Comparison of ENCODE assay signal across 9 mouse cellular contexts in the genomic region with DNA sequence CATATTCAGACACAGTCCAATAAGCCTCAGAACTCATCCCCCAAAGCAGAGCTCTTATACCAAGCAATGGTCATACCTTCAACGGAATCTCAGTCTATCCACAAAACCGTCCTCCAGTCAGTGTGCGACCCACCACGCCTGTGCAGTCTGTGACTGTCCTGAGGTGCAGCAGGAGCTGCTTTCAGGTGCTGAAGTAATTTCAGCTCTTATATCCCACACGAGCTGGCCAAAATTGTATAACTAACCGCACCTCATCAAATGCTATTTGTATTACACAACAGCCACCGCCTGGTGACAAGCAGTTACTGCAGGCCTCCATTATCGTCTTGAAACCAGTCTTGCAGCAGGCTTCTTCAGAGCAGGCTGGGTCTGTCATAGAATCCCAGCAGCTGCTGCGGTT. TPM values are rescaled to one million over a fixed set of nuclear protein-coding genes. Genes with fewer than 3 reads are reported as not detected.
DNase-seq lines count a peak whose midpoint lies in the region; ATAC-seq lines count a peak whose summit lies in the region.
"Had no signal": no experiment of that assay in that cellular context is flagged by ENCODE, and none has a peak within 500 bp of the region (broad histone marks: within the 10 kb centered on the region; RNA-seq: fewer than 3 reads in every experiment).

No protein-coding gene starts in this region.

- WGBS in limb, embryonic 13.5 days: 52% methylated on average over 9 of the region's 9 CpGs
- WGBS in midbrain, embryonic 15.5 days: 49% methylated on average over 9 of the region's 9 CpGs
- WGBS in stomach, embryonic 15.5 days: 43% methylated on average over 9 of the region's 9 CpGs

- H3K4me1 ChIP-seq in limb, embryonic 13.5 days: peaks cover 39% of the 10 kb centered on the region
- H3K4me1 ChIP-seq in midbrain, embryonic 15.5 days: peaks cover 17% of the 10 kb centered on the region; the same call in 1 of the 2 replicates
- H3K4me1 ChIP-seq in stomach, embryonic 15.5 days: no peaks in the 10 kb centered on the region; the same call in 1 of the 2 replicates

- H3K27me3 ChIP-seq in limb, embryonic 13.5 days: no peaks in the 10 kb centered on the region
- H3K27me3 ChIP-seq in midbrain, embryonic 15.5 days (replicated peaks): no peaks in the 10 kb centered on the region
- H3K27me3 ChIP-seq in stomach, embryonic 15.5 days (replicated peaks): no peaks in the 10 kb centered on the region
- H3K27me3 ChIP-seq: embryonic facial prominence, embryonic 12.5 days had no signal

- intact Hi-C loops in gastrocnemius, postnatal 36 days (cut with DNase I): loop anchor here (10.0 kb wide), 1 partner anchor 286 kb away; no protein-coding TSS in a partner anchor

- DNase-seq in 416B (ENCODE audit: low read depth): peak; percentile 90
- DNase-seq in ZHBTc4 (ENCODE audit: low read depth, low spot score): peak; percentile 64
- DNase-seq in embryo, embryonic 9.5 days (ENCODE audit: extremely low spot score): peak; percentile 35
- peak; percentile 34 to 58 for DNase-seq in gastrocnemius, postnatal 36 days
- DNase-seq in kidney, adult 9 months: peak; percentile 80

- no peaks in the 10 kb centered on the region for H3K9me3 ChIP-seq in limb, embryonic 13.5 days
- no peaks in the 10 kb centered on the region for H3K9me3 ChIP-seq in midbrain, embryonic 15.5 days
- no peaks in the 10 kb centered on the region for H3K9me3 ChIP-seq in stomach, embryonic 15.5 days
- H3K9me3 ChIP-seq: embryonic facial prominence, embryonic 12.5 days had no signal

- H3K27ac ChIP-seq in limb, embryonic 13.5 days: no peak overlapping the region
- H3K27ac ChIP-seq in midbrain, embryonic 15.5 days: no peak overlapping the region
- H3K27ac ChIP-seq in stomach, embryonic 15.5 days: no peak overlapping the region; the same call in 1 of the 2 replicates
- H3K27ac ChIP-seq: embryonic facial prominence, embryonic 12.5 days had no signal

- peak; percentile 55; the same call in 1 of the 2 replicates for ATAC-seq in limb, embryonic 13.5 days (ENCODE audit: low FRiP score, low read depth)
- peak; percentile 57 for ATAC-seq in midbrain, embryonic 15.5 days (replicated peaks)
- 0 out of 2 replicates have a peak, but pooled peaks have one; percentile 11 for ATAC-seq in stomach, embryonic 15.5 days (ENCODE audit: insufficient read depth, low FRiP score, low read depth)

- H3K36me3 ChIP-seq in limb, embryonic 13.5 days: peaks cover 3% of the 10 kb centered on the region; the same call in 1 of the 2 replicates
- H3K36me3 ChIP-seq in midbrain, embryonic 15.5 days (replicated peaks): no peaks in the 10 kb centered on the region
- H3K36me3 ChIP-seq in stomach, embryonic 15.5 days: 0 out of 2 replicates have a peak, but pooled peaks cover 3% of the 10 kb centered on the region
- H3K36me3 ChIP-seq: embryonic facial prominence, embryonic 12.5 days had no signal

- no peak overlapping the region for H3K4me2 ChIP-seq in limb, embryonic 13.5 days (replicated peaks)
- H3K4me2 ChIP-seq in midbrain, embryonic 15.5 days: no peak overlapping the region
- H3K4me2 ChIP-seq in stomach, embryonic 15.5 days: no peak overlapping the region
- H3K4me2 ChIP-seq: embryonic facial prominence, embryonic 12.5 days had no signal

- H3K9ac ChIP-seq in limb, embryonic 13.5 days: no peak overlapping the region
- no peak overlapping the region for H3K9ac ChIP-seq in midbrain, embryonic 15.5 days
- no peak overlapping the region for H3K9ac ChIP-seq in stomach, embryonic 15.5 days
- H3K9ac ChIP-seq: embryonic facial prominence, embryonic 12.5 days had no signal

- H3K4me3 ChIP-seq in limb, embryonic 13.5 days: no peak overlapping the region
- no peak overlapping the region for H3K4me3 ChIP-seq in midbrain, embryonic 15.5 days
- no peak overlapping the region for H3K4me3 ChIP-seq in stomach, embryonic 15.5 days (replicated peaks)
- H3K4me3 ChIP-seq: embryonic facial prominence, embryonic 12.5 days had no signal

RNA-seq across cellular contexts. Expression of a gene that starts 33.6 kb away (rescaled TPM):
- total RNA-seq in gastrocnemius, postnatal 36 days (2021): 1 to 10 TPM; 7.4 to 9.1 TPM
- polyA plus RNA-seq in limb, embryonic 13.5 days (2015; fragmentation: Nextera tagmentation; extraction: Ambion mirVana): 12.0 and 12.7 TPM in 2 replicates
- 36.3 TPM in 2 replicates for polyA plus RNA-seq in midbrain, embryonic 15.5 days (2015; fragmentation: Nextera tagmentation; extraction: Ambion mirVana)
- polyA plus RNA-seq in stomach, embryonic 15.5 days (2015; fragmentation: Nextera tagmentation; extraction: Ambion mirVana): 10.0 and 11.3 TPM in 2 replicates

Comparison
In these comparisons a context has a peak if more than half of its experiments do, and no peak if none do; other contexts are left out.
1. DNase-seq: peak in every context shown above with its lines; median percentile 90 in 416B; 80 in kidney, adult 9 months; 64 in ZHBTc4; 46 in gastrocnemius, postnatal 36 days; 35 in embryo, embryonic 9.5 days.